ENCODE assay signal across 8 mouse cellular contexts in genomic region chr5:34286516-34286915, GRCm38 (mm10). TPM values are rescaled to one million over a fixed set of nuclear protein-coding genes. Genes with fewer than 3 reads are reported as not detected.
DNase-seq lines count a peak whose midpoint lies in the region; ATAC-seq and TF ChIP-seq lines count a peak whose summit lies in the region.

No protein-coding gene starts in this region.

- H3K9me3 ChIP-seq in lung, embryonic 14.5 days (ENCODE audit: low read depth, low read length) = no peaks in the 10 kb centered on the region
- H3K9me3 ChIP-seq in intestine, postnatal 0 days (ENCODE audit: control insufficient read depth) = no peaks in the 10 kb centered on the region

- peak overlapping the region; percentile 53 for H3K4me3 ChIP-seq in lung, embryonic 14.5 days (ENCODE audit: low read depth, low read length)
- H3K4me3 ChIP-seq in lung, adult 2 months (replicated peaks; ENCODE audit: extremely low read depth, low read depth, low read length) = no peak overlapping the region
- peak overlapping the region; percentile 1; the same call in 1 of the 2 replicates for H3K4me3 ChIP-seq in intestine, postnatal 0 days (ENCODE audit: low read depth, low read length)
- peak overlapping the region; percentile 64 for H3K4me3 ChIP-seq in olfactory bulb, adult 2 months (ENCODE audit: insufficient read depth, low read depth, low read length)

- WGBS in lung, embryonic 14.5 days = 8% methylated on average over 11 of the region's 11 CpGs
- WGBS in lung, adult 2 months = 6% methylated on average over 11 of the region's 11 CpGs
- WGBS in intestine, postnatal 0 days = 1% methylated on average over 11 of the region's 11 CpGs
- 7% methylated on average over 11 of the region's 11 CpGs for WGBS in olfactory bulb, adult 2 months

- no peak for ATAC-seq in lung, embryonic 14.5 days (ENCODE audit: insufficient read depth)
- no peak for ATAC-seq in intestine, postnatal 0 days

- no peak overlapping the region for H3K9ac ChIP-seq in lung, embryonic 14.5 days
- no peak overlapping the region for H3K9ac ChIP-seq in intestine, postnatal 0 days (ENCODE audit: low read depth, low read length)

- no peaks in the 10 kb centered on the region for H3K36me3 ChIP-seq in lung, embryonic 14.5 days (ENCODE audit: insufficient read depth)
- no peaks in the 10 kb centered on the region for H3K36me3 ChIP-seq in intestine, postnatal 0 days (ENCODE audit: control insufficient read depth, insufficient read depth)

- H3K27me3 ChIP-seq in lung, embryonic 14.5 days (ENCODE audit: insufficient read depth, low read length) = peaks cover 49% of the 10 kb centered on the region
- H3K27me3 ChIP-seq in intestine, postnatal 0 days (replicated peaks; ENCODE audit: control insufficient read depth, insufficient read depth, low read length) = peaks cover 45% of the 10 kb centered on the region

- H3K4me1 ChIP-seq in lung, embryonic 14.5 days (ENCODE audit: insufficient read depth) = no peaks in the 10 kb centered on the region
- no peaks in the 10 kb centered on the region for H3K4me1 ChIP-seq in lung, adult 2 months (ENCODE audit: control insufficient read depth, insufficient read depth, low read length)
- H3K4me1 ChIP-seq in intestine, postnatal 0 days (replicated peaks; ENCODE audit: control insufficient read depth, insufficient read depth, low read length) = no peaks in the 10 kb centered on the region
- H3K4me1 ChIP-seq in olfactory bulb, adult 2 months (ENCODE audit: control insufficient read depth, insufficient read depth, low read length) = peaks cover 25% of the 10 kb centered on the region

- no peak overlapping the region for H3K27ac ChIP-seq in lung, embryonic 14.5 days (ENCODE audit: low read depth)
- H3K27ac ChIP-seq in intestine, postnatal 0 days (ENCODE audit: low read depth, low read length) = no peak overlapping the region
- H3K27ac ChIP-seq in olfactory bulb, adult 2 months (ENCODE audit: insufficient read depth, low read depth, low read length) = no peak overlapping the region

- no peak for DNase-seq in lung, embryonic 14.5 days
- no peak for DNase-seq in lung, adult 2 months
- peak; percentile 34 for DNase-seq in embryo, embryonic 11 days
- DNase-seq in gastrocnemius, postnatal 10 days = no peak
- DNase-seq in kidney, postnatal 4 days = no peak
- no peak for DNase-seq in left cerebral cortex, adult 18-20 months (ENCODE audit: low spot score in 2 of 2)

- no peak for TF ChIP-seq POLR2A in lung, adult 2 months (IDR thresholded peaks at IDR 0.05; ENCODE audit: borderline replicate concordance, extremely low read depth, low read depth, low read length)
- no peak for TF ChIP-seq POLR2A in olfactory bulb, adult 2 months (IDR thresholded peaks at IDR 0.05; ENCODE audit: insufficient read depth, low read depth, low read length)

- no peak for TF ChIP-seq CTCF in lung, embryonic 14.5 days (IDR thresholded peaks at IDR 0.05; ENCODE audit: low read depth)
- TF ChIP-seq CTCF in lung, adult 2 months (IDR thresholded peaks at IDR 0.05; ENCODE audit: insufficient read depth, low read length) = no peak
- no peak for TF ChIP-seq CTCF in intestine, postnatal 0 days (IDR thresholded peaks at IDR 0.05; ENCODE audit: low read depth)
- no peak for TF ChIP-seq CTCF in olfactory bulb, adult 2 months (IDR thresholded peaks at IDR 0.05; ENCODE audit: insufficient read depth, low read depth, low read length)

- peak overlapping the region; percentile 95 for H3K4me2 ChIP-seq in lung, embryonic 14.5 days
- H3K4me2 ChIP-seq in intestine, postnatal 0 days (replicated peaks; ENCODE audit: low read depth) = peak overlapping the region; percentile 83; the same call in 1 of the 2 replicates

RNA-seq across cellular contexts. Expression of gene Zfyve28, which starts 1.7 kb away (rescaled TPM):
- 0.21 and 0.38 TPM in 2 replicates for polyA plus RNA-seq in lung, embryonic 14.5 days (2014; fragmentation: Nextera tagmentation; extraction: Ambion mirVana)
- 4.5 and 6.4 TPM in 2 replicates for polyA plus RNA-seq in lung, adult 2 months (2012; rRNA removed)
- polyA plus RNA-seq in intestine, postnatal 0 days (2015; fragmentation: Nextera tagmentation; extraction: Ambion mirVana) = 0.05 and 0.07 TPM in 2 replicates
- polyA plus RNA-seq in olfactory bulb, adult 2 months (2012; ENCODE audit: insufficient read depth, insufficient read length, low replicate concordance, missing spikeins) = not detected in 2 replicates
- 1 to 10 TPM; 1.1 to 1.5 TPM for total RNA-seq in gastrocnemius, postnatal 10 days (2021)
- total RNA-seq in left cerebral cortex, adult 18-20 months (2021) = 10 to 100 TPM; 48.2 to 55.0 TPM

RNA-seq across cellular contexts. Expression of gene Cfap99, which starts 1.9 kb away (rescaled TPM):
- polyA plus RNA-seq in lung, embryonic 14.5 days (2014; fragmentation: Nextera tagmentation; extraction: Ambion mirVana) = not detected in 2 replicates
- polyA plus RNA-seq in lung, adult 2 months (2012; rRNA removed) = 1.3 and 1.8 TPM in 2 replicates
- not detected in 2 replicates for polyA plus RNA-seq in intestine, postnatal 0 days (2015; fragmentation: Nextera tagmentation; extraction: Ambion mirVana)
- polyA plus RNA-seq in olfactory bulb, adult 2 months (2012; ENCODE audit: insufficient read depth, insufficient read length, low replicate concordance, missing spikeins) = not detected in 2 replicates
- under 1 TPM in 1 of 2 experiments, not detected in 1; 0.12 TPM for total RNA-seq in gastrocnemius, postnatal 10 days (2021)
- total RNA-seq in left cerebral cortex, adult 18-20 months (2021) = 1 to 10 TPM; 1.1 to 1.2 TPM

RNA-seq across cellular contexts. Expression of gene Rnf4, which starts 49.6 kb away (rescaled TPM):
- 196 and 198 TPM in 2 replicates for polyA plus RNA-seq in lung, embryonic 14.5 days (2014; fragmentation: Nextera tagmentation; extraction: Ambion mirVana)
- polyA plus RNA-seq in lung, adult 2 months (2012; rRNA removed) = 39.7 and 57.4 TPM in 2 replicates
- 62.3 and 65.0 TPM in 2 replicates for polyA plus RNA-seq in intestine, postnatal 0 days (2015; fragmentation: Nextera tagmentation; extraction: Ambion mirVana)
- 159 TPM in 1 of 2 replicates, not detected in the other for polyA plus RNA-seq in olfactory bulb, adult 2 months (2012; ENCODE audit: insufficient read depth, insufficient read length, low replicate concordance, missing spikeins)
- total RNA-seq in gastrocnemius, postnatal 10 days (2021) = 10 to 100 TPM; 38.8 to 42.8 TPM
- 10 to 100 TPM; 88.0 to 89.5 TPM for total RNA-seq in left cerebral cortex, adult 18-20 months (2021)
